Mouse (Mus musculus) thymus, adult 2 months (tissue): ENCODE measurements around the gene Cldn15.

Source experiments
- CTCF ChIP-seq: fragments of 200-500 bp; IDR thresholded peaks from 2 replicates; pipeline ENCODE4 v1.5.1; 2012; ENCODE audit warnings: mild to moderate bottlenecking, control low read depth, low read length, moderate library complexity, borderline replicate concordance; ENCODE audit not compliant: control insufficient read depth, poor library complexity, insufficient read depth; ENCODE audit errors: extremely low read depth
- POLR2A ChIP-seq: fragments of 200-500 bp; IDR thresholded peaks from 2 replicates; pipeline ENCODE4 v1.6.1; 2012; ENCODE audit warnings: mild to moderate bottlenecking, low read length, control low read depth, moderate library complexity; ENCODE audit not compliant: control insufficient read depth, poor library complexity, insufficient read depth; ENCODE audit errors: extremely low read depth

- TF ChIP-seq CTCF (no peak), POLR2A (no peak)
Measured at GRCm38 (mm10) chr5:136919546-136920301, 46.7 kb upstream of the Cldn15 start.
